Mouse (Mus musculus) E14TG2a.4 (cell line): Measurements from ENCODE around the gene Laptm4a.

Source experiments
- CTCF ChIP-seq: conservative IDR thresholded peaks from 2 replicates; pipeline ENCODE4 v1.5.1; 2014; ENCODE audit warnings: low read length
- NANOG ChIP-seq: IDR thresholded peaks from 2 replicates; pipeline ENCODE4 v1.6.1; 2014; ENCODE audit warnings: borderline replicate concordance, low read length, mixed read lengths
- POU5F1 ChIP-seq: IDR thresholded peaks from 2 replicates; pipeline ENCODE4 v1.6.1; 2014; ENCODE audit warnings: low read length, borderline replicate concordance

- TF ChIP-seq CTCF (no peak), POU5F1 (no peak), NANOG (no peak)
Measured at GRCm38 (mm10) chr12:8882376-8882775, 39.1 kb upstream of the Laptm4a start.
